Mouse (Mus musculus): ENCODE results near the gene Lgalsl.

Gene Lgalsl

GRCm38 (mm10) chr11:20782620-20783019, 48.2 kb downstream of the Lgalsl start:
- no peak for DNase-seq (ENCODE audit: low spot score in 2 of 2)

- DNase-seq (ENCODE audit: low spot score in 2 of 2), result no peak
Measured at GRCm38 (mm10) chr11:20780312-20780711, 50.5 kb downstream of the Lgalsl start.

- DNase-seq (ENCODE audit: low spot score in 2 of 2), result peak in 1 of 2 experiments; percentile 10
Measured at GRCm38 (mm10) chr11:20778861-20779563, 51.8 kb downstream of the Lgalsl start.

- no peak for DNase-seq (ENCODE audit: low spot score in 2 of 2)
Measured at GRCm38 (mm10) chr11:20778298-20778697, 52.6 kb downstream of the Lgalsl start.

GRCm38 (mm10) chr11:20776668-20777067, 54.2 kb downstream of the Lgalsl start:
- no peak for DNase-seq (ENCODE audit: low spot score in 2 of 2)

All from urinary bladder, postnatal 4 days (tissue).